Mouse (Mus musculus): ENCODE measurements around the gene Gm10282. TPM values are rescaled to one million over a fixed set of nuclear protein-coding genes. Genes with fewer than 3 reads are reported as not detected.

The Gm10282 gene
- polyA plus RNA-seq, 1 experiment from 2014 or later: 36.9 TPM

DNA sequence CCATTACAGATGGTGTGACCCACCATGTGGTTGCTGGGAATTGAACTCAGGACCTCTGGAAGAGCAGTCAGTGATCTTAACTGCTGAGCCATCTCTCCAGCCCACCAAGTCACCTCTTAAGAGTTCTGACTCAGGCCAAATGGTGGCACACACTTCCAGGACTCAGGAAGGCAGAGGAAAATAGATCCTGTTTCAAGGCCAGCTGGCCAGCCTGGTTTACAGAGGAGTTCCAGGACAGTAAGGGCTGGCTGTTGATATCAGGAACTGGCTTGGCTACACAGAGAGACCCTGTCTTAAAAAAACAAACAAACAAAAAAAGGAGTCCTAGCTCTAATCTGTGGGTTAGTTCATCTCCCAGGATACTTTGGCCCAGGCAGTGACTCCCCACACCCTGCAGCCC lies 32.0 kb upstream of the Gm10282 start:
- H3K4me3 ChIP-seq: no peak overlapping the region
- H3K27me3 ChIP-seq (replicated peaks; ENCODE audit: low read depth, poor library complexity, severe bottlenecking): no peaks in the 10 kb centered on the region
- no peaks in the 10 kb centered on the region for H3K9me3 ChIP-seq
- H3K36me3 ChIP-seq (replicated peaks): peaks cover 65% of the 10 kb centered on the region
- 0 out of 2 replicates have a peak, but pooled peaks cover 3% of the 10 kb centered on the region for H3K4me1 ChIP-seq
- DNase-seq (ENCODE audit: low spot score): no peak
- no peak overlapping the region for H3K27ac ChIP-seq (replicated peaks)

DNA sequence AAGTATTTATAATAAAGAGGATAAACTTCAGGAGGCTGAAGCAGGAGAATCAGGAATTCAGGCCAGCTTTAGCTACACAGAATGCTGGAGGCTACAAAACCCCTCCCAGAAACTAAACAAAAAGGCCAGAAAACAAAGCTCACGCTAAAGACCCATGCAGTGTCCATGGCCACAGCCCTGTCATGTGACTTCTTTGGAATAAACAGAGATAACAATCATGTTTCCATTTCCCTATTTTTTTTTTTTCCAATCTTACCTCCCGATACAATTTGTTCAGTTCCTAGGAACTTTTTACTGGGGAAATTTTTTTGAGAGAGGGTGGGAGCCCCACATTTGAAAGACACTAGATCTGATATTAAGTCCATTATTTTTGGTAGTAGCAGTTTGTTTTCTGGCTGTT lies 31.2 kb upstream of the Gm10282 start:
- 80% methylated on average over 2 of the region's 2 CpGs for WGBS
- no peak overlapping the region for H3K4me3 ChIP-seq

DNA sequence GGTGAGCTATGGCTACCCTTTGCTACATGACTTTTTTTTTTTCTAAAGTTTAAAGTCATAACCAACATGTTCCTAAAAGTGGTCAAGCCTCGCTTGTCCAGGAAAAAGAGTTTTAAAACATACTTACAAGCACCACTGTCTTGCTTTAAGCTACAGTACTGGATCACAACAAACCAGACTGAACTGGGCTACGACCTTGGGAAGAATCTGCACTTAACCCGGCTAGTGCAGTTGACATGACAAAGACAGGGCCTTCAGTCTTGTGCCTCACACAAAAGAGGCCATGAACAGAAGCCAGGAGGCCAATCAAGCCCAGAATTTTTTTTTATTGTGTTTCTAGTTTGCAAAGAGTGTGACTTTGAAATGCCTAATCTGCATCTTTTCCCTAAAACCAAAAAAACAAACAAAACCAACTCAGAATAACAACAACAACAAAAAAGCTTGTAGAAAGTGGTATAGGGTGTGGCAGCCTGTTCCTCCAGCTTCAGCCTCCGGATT lies 29.1 kb upstream of the Gm10282 start:
- no peak overlapping the region for H3K27ac ChIP-seq (replicated peaks)
- 78% methylated on average over 4 of the region's 4 CpGs for WGBS
- no peak overlapping the region for H3K4me3 ChIP-seq
- no peaks in the 10 kb centered on the region for H3K27me3 ChIP-seq (replicated peaks; ENCODE audit: low read depth, poor library complexity, severe bottlenecking)
- 0 out of 2 replicates have a peak, but pooled peaks cover 3% of the 10 kb centered on the region for H3K4me1 ChIP-seq
- no peaks in the 10 kb centered on the region for H3K9me3 ChIP-seq
- DNase-seq (ENCODE audit: low spot score): no peak
- H3K36me3 ChIP-seq (replicated peaks): peaks cover 37% of the 10 kb centered on the region

More for the DNA sequence above, 31.2 kb upstream of the Gm10282 start:
- Histone ChIP-seq H3K36me3 (replicated peaks) (peaks cover 57% of the 10 kb centered on the region), H3K27me3 (replicated peaks; ENCODE audit: low read depth, poor library complexity, severe bottlenecking) (no peaks in the 10 kb centered on the region), H3K4me1 (0 out of 2 replicates have a peak, but pooled peaks cover 3% of the 10 kb centered on the region), H3K9me3 (no peaks in the 10 kb centered on the region), H3K27ac (replicated peaks) (no peak overlapping the region)
- no peak for DNase-seq (ENCODE audit: low spot score)

DNA sequence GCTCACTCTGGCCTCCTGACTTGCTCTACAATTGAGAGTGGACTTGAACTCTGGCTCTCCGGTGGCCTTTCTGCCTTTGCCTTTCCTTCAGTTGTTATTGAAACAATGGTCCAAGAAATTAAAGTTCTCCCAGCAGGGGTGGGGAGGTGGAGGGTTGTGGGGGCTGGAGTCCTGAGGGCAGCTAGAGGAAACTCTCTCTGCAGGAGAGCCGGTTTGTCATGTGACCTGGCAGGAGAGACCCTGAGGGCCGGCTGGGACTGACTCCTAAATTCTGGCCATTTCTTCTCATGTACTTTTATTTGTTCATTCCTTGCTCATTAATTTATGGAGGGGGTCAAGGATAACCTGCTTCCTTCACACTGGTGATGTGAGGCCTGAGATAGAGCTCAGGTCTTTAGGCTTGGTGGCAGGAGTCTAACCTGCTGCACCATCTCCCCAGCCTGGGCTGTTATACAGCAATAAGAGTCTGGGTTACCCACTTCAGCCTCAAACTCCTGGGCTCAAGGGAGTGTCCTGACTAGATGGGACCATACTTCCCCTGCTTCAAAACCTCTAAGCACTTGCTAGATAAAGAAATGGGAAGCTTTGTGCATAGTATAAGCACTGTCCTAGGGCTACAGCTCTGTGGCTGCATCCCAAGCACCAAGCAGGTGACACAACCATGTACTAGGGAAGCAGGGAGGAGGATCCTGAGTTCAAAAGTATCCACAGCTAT lies 28.5 kb upstream of the Gm10282 start:
- H3K27me3 ChIP-seq (replicated peaks; ENCODE audit: low read depth, poor library complexity, severe bottlenecking): no peaks in the 10 kb centered on the region
- peaks cover 31% of the 10 kb centered on the region for H3K36me3 ChIP-seq (replicated peaks)
- 40% methylated on average over 3 of the region's 3 CpGs for WGBS
- no peak overlapping the region for H3K4me3 ChIP-seq
- no peaks in the 10 kb centered on the region for H3K9me3 ChIP-seq
- H3K4me1 ChIP-seq: 0 out of 2 replicates have a peak, but pooled peaks cover 3% of the 10 kb centered on the region
- no peak overlapping the region for H3K27ac ChIP-seq (replicated peaks)
- DNase-seq (ENCODE audit: low spot score): no peak

DNA sequence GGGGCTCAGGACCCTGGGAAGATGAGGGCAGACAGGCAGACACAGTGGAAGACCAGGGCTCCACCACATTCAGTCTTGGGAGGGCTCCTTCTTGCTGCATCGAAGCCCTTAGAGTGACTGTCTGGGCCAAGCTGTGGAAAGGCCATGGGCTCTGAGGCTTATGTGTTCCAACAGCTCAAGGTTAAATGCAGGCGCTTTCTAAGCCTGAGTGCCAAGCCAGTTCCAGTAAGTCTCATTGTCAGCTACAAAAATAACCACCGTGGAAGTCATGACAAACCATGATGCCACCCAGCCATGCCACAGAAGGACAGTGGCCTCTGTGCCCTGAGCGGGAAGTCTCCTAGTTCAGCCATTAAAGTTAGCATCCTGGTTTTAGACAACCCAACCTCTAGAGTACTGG lies 26.6 kb upstream of the Gm10282 start:
- 88% methylated on average over 4 of the region's 4 CpGs for WGBS
- H3K36me3 ChIP-seq (replicated peaks): peaks cover 11% of the 10 kb centered on the region
- H3K27ac ChIP-seq (replicated peaks): no peak overlapping the region
- H3K9me3 ChIP-seq: no peaks in the 10 kb centered on the region
- 0 out of 2 replicates have a peak, but pooled peaks cover 3% of the 10 kb centered on the region for H3K4me1 ChIP-seq
- no peak overlapping the region for H3K4me3 ChIP-seq
- no peaks in the 10 kb centered on the region for H3K27me3 ChIP-seq (replicated peaks; ENCODE audit: low read depth, poor library complexity, severe bottlenecking)
- no peak for DNase-seq (ENCODE audit: low spot score)

DNA sequence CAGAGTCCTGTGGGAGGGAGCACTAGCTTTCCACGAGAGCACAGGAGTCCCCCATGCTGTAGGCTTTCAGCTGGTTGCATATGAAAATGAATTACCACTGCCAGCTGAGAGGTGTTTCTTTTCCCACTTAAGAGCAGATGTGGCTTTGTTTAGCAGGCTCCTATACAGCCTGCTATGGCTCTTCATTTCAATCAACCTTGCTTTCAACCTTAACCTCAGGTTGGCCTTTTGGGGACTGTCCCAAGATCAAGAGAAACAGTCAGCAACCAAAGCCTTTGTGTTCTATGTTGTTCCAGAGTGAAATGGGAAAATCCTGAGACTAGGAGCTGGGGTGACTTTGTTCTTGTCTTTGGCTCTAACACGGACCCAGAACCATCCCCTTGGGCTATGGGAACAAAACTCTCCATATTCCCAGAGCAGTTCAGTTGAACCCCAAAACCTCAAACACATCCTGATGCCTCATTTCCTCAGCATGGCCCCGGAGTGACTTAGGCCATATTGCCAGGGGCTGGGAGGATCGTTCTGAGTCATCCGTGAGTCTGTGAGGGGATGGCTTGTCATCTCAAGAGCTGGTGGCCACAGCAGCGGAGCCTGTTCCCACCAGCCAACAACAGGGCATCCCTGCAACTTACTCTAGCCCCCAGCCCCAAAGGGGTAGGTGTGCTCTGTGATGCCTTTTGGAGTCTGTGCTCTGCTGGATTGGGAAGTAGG lies 25.9 kb upstream of the Gm10282 start:
- 87% methylated on average over 6 of the region's 6 CpGs for WGBS
- H3K27ac ChIP-seq (replicated peaks): no peak overlapping the region

GRCm38 (mm10) chr8:72329116-72329515 lies 24.1 kb upstream of the Gm10282 start:
- Histone ChIP-seq H3K36me3 (replicated peaks) (no peaks in the 10 kb centered on the region), H3K9me3 (no peaks in the 10 kb centered on the region), H3K4me3 (no peak overlapping the region), H3K27ac (replicated peaks) (no peak overlapping the region), H3K4me1 (0 out of 2 replicates have a peak, but pooled peaks cover 3% of the 10 kb centered on the region), H3K27me3 (replicated peaks; ENCODE audit: low read depth, poor library complexity, severe bottlenecking) (peaks cover 6% of the 10 kb centered on the region)
- 85% methylated on average over 3 of the region's 3 CpGs for WGBS
- DNase-seq (ENCODE audit: low spot score): no peak

More for the DNA sequence above, 25.9 kb upstream of the Gm10282 start:
- H3K4me1 ChIP-seq: 0 out of 2 replicates have a peak, but pooled peaks cover 3% of the 10 kb centered on the region
- H3K4me3 ChIP-seq: no peak overlapping the region
- no peaks in the 10 kb centered on the region for H3K9me3 ChIP-seq
- H3K27me3 ChIP-seq (replicated peaks; ENCODE audit: low read depth, poor library complexity, severe bottlenecking): no peaks in the 10 kb centered on the region
- no peak for DNase-seq (ENCODE audit: low spot score)
- H3K36me3 ChIP-seq (replicated peaks): peaks cover 11% of the 10 kb centered on the region

- peaks cover 49% of the 10 kb centered on the region for H3K27me3 ChIP-seq (replicated peaks; ENCODE audit: low read depth, poor library complexity, severe bottlenecking)
- DNase-seq (ENCODE audit: low spot score): no peak
- H3K27ac ChIP-seq (replicated peaks): no peak overlapping the region
- no peaks in the 10 kb centered on the region for H3K36me3 ChIP-seq (replicated peaks)
- no peak overlapping the region for H3K4me3 ChIP-seq
- H3K9me3 ChIP-seq: no peaks in the 10 kb centered on the region
- WGBS: 73% methylated on average over 2 of the region's 2 CpGs
- peaks cover 7% of the 10 kb centered on the region for H3K4me1 ChIP-seq
Measured at GRCm38 (mm10) chr8:72324708-72325107, 19.6 kb upstream of the Gm10282 start.

DNA sequence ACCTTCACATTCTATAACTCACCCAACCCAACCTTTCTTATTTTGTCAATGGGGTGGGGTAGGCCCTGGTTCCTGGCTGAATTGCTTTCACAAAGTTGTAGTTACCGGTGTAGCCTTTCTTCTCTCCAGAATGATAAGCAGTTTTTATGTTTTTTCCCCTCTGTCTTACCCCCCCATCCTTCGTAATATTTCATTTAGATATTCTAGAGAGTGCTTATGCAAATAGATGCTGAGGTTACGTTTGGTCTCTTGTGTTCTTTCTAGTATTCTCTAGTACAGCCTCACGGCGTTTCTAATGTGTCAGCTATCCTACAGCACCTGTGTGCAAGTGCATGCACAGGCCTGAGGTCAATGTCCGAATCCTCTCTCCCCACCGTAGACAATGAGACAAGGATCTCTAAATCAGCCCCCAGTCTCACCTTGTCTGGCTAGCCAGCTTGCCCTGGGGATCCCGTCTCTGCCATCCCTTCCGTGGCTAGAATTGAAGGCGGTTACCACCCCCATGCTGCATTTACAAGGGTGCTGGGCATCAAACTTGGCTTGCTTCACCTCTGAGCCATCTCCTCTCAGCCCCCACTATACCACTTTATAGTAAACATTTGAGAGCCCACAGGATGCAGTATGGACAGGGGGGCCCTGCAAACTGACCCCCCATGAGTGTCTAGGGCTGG lies 19.1 kb upstream of the Gm10282 start:
- no peak for DNase-seq (ENCODE audit: low spot score)
- Histone ChIP-seq H3K4me3 (no peak overlapping the region), H3K9me3 (no peaks in the 10 kb centered on the region), H3K4me1 (peaks cover 12% of the 10 kb centered on the region), H3K36me3 (replicated peaks) (no peaks in the 10 kb centered on the region), H3K27ac (replicated peaks) (no peak overlapping the region), H3K27me3 (replicated peaks; ENCODE audit: low read depth, poor library complexity, severe bottlenecking) (peaks cover 54% of the 10 kb centered on the region)
- WGBS: 87% methylated on average over 10 of the region's 10 CpGs

DNA sequence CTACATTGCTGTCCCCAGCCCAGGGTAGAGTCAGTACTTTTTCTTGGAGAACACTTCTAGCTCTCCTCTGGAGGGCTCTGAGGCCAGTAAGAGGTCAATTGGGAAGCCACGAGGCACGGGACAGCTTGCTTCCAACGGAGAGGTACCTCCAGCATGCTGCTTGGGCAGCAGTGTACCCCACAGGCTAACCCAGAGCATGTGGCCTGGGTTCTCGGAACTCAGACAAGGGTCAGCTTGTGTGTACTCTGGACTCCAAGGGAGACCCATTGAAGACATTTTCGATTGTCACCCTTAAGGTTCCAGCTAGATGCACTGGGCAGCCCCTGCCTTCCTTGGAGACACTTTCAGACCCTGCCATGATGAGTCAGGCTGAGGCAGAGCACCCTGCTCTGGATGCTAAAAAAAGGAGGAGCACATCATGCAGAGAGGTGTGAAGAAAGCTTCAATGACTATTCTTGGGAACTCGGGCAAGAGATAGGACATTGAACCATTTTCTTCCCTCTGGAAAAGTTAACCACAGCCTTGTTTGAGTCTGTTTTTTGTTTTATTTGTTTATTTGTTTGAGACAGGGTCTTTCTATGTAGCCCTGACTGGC lies 18.2 kb upstream of the Gm10282 start:
- Histone ChIP-seq H3K4me1 (peaks cover 22% of the 10 kb centered on the region), H3K27ac (replicated peaks) (no peak overlapping the region), H3K4me3 (no peak overlapping the region), H3K36me3 (replicated peaks) (no peaks in the 10 kb centered on the region), H3K27me3 (replicated peaks; ENCODE audit: low read depth, poor library complexity, severe bottlenecking) (peaks cover 63% of the 10 kb centered on the region), H3K9me3 (no peaks in the 10 kb centered on the region)
- DNase-seq (ENCODE audit: low spot score): no peak
- 71% methylated on average over 6 of the region's 6 CpGs for WGBS

DNA sequence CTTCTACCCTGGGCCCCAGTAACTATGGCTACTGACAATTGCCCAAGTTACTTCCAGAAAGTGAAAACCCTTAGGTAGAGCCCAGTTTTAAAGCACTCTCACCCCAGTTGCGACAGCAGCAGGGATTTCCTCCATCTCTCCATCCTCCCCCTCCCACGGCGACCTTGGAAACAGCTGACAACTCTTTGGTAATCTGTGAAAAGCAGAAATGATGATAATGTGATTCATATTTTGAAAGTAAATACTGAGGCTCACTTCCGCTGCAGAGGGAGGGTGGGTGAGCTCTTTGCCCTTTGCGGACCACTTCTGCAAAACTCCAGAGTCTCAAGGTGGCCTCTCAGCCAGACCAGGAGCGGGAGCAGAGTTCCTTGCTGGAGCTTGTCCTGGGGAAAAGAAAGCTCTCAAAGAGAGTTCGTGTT lies 17.4 kb upstream of the Gm10282 start:
- WGBS: 75% methylated on average over 7 of the region's 7 CpGs
- no peak for DNase-seq (ENCODE audit: low spot score)
- Histone ChIP-seq H3K27me3 (replicated peaks; ENCODE audit: low read depth, poor library complexity, severe bottlenecking) (peaks cover 71% of the 10 kb centered on the region), H3K9me3 (no peaks in the 10 kb centered on the region), H3K4me1 (peaks cover 28% of the 10 kb centered on the region), H3K36me3 (replicated peaks) (no peaks in the 10 kb centered on the region), H3K27ac (replicated peaks) (no peak overlapping the region), H3K4me3 (no peak overlapping the region)

All from embryonic facial prominence, embryonic 10.5 days (tissue).